Mouse (Mus musculus): ENCODE measurements around the gene Amfr. TPM values are rescaled to one million over a fixed set of nuclear protein-coding genes. Genes with fewer than 3 reads are reported as not detected.

Amfr gene
- 100 to 1,000 TPM; 117 to 130 TPM for total RNA-seq (2021)
- long read RNA-seq, experiment 1, transcript Amfr-201 (14 exons, 3,880 nt): major isoform, 265 of 310 reads
- long read RNA-seq, experiment 1, partial matches to known transcripts: 25 of 310 reads
- long read RNA-seq, experiment 1, other reads (novel, unspliced or antisense): 19 of 310 reads
- long read RNA-seq, experiment 2, transcript Amfr-201 (14 exons, 3,880 nt): major isoform, 193 of 226 reads
- long read RNA-seq, experiment 2, partial matches to known transcripts: 20 of 226 reads
- long read RNA-seq, experiment 2, other reads (novel, unspliced or antisense): 11 of 226 reads

GRCm38 (mm10) chr8:94012013-94012951, at the start of gene Amfr:
Amfr (minus strand) TSS chr8:94012842.
- DNase-seq (ENCODE audit: low spot score in 2 of 2): peak; percentile 43 to 57

- DNase-seq (ENCODE audit: low spot score in 2 of 2): peak; percentile 26 to 65
Observed at GRCm38 (mm10) chr8:94057157-94057854, 44.7 kb upstream of the Amfr start.

GRCm38 (mm10) chr8:94052696-94053095, 40.1 kb upstream of the Amfr start:
- DNase-seq (ENCODE audit: low spot score in 2 of 2): no peak

GRCm38 (mm10) chr8:94047845-94048244, 35.2 kb upstream of the Amfr start:
- no peak for DNase-seq (ENCODE audit: low spot score in 2 of 2)

GRCm38 (mm10) chr8:94037806-94038205, 25.2 kb upstream of the Amfr start:
- DNase-seq (ENCODE audit: low spot score in 2 of 2): no peak

GRCm38 (mm10) chr8:94036944-94037524, 24.4 kb upstream of the Amfr start, which contains the start of the genes Nudt21 and Ogfod1:
Nudt21 (minus strand) TSS chr8:94037031.
Ogfod1 (plus strand) TSS chr8:94037198.
- peak; percentile 93 to 94 for DNase-seq (ENCODE audit: low spot score in 2 of 2)

- peak; percentile 37 to 65 for DNase-seq (ENCODE audit: low spot score in 2 of 2)
Observed at GRCm38 (mm10) chr8:94036541-94036940, 23.9 kb upstream of the Amfr start.

- no peak for DNase-seq (ENCODE audit: low spot score in 2 of 2)
Observed at GRCm38 (mm10) chr8:94035200-94035599, 22.6 kb upstream of the Amfr start.

- DNase-seq (ENCODE audit: low spot score in 2 of 2): no peak
Observed at GRCm38 (mm10) chr8:94033601-94034000, 21.0 kb upstream of the Amfr start.

- no peak for DNase-seq (ENCODE audit: low spot score in 2 of 2)
Observed at GRCm38 (mm10) chr8:94029701-94030100, 17.1 kb upstream of the Amfr start.

- no peak for DNase-seq (ENCODE audit: low spot score in 2 of 2)
Observed at GRCm38 (mm10) chr8:94023916-94024315, 11.3 kb upstream of the Amfr start.

GRCm38 (mm10) chr8:94013026-94013612, 477 bp upstream of the Amfr start:
- no peak for DNase-seq (ENCODE audit: low spot score in 2 of 2)

GRCm38 (mm10) chr8:94011076-94012012, 1.3 kb downstream of the Amfr start:
- peak in 1 of 2 experiments; percentile 18 for DNase-seq (ENCODE audit: low spot score in 2 of 2)

GRCm38 (mm10) chr8:94010101-94010705, 2.4 kb downstream of the Amfr start:
- no peak for DNase-seq (ENCODE audit: low spot score in 2 of 2)

- no peak for DNase-seq (ENCODE audit: low spot score in 2 of 2)
Observed at GRCm38 (mm10) chr8:94009243-94009845, 3.3 kb downstream of the Amfr start.

GRCm38 (mm10) chr8:94004139-94004538, 8.5 kb downstream of the Amfr start:
- no peak for DNase-seq (ENCODE audit: low spot score in 2 of 2)

GRCm38 (mm10) chr8:93998961-93999360, 13.7 kb downstream of the Amfr start:
- DNase-seq (ENCODE audit: low spot score in 2 of 2): no peak

GRCm38 (mm10) chr8:93989739-93990138, 22.9 kb downstream of the Amfr start:
- no peak for DNase-seq (ENCODE audit: low spot score in 2 of 2)

- no peak for DNase-seq (ENCODE audit: low spot score in 2 of 2)
Observed at GRCm38 (mm10) chr8:93984731-93985130, 27.9 kb downstream of the Amfr start.

Measured in left cerebral cortex, adult 18-20 months (tissue).